ENCODE assay signal across 11 mouse cellular contexts in the genomic region with DNA sequence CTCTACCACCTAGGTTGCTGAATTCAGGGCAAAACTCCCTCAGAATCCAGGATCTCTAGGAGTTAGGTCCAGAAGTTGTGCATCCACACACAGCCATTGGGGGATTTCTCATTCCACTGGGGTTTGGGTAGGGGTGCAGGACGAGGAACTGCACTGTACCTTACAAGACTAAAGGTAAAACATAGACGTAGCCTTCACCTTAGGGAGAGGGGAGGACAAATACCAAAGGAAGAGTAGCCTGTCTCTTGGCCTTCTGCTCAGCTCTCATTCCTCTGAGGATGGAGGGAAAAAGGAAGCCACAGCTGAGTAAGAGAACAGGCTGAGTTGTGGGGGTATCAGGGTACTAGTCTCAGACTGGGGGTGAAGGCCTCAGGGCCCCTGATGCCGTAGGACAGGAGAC. TPM values are rescaled to one million over a fixed set of nuclear protein-coding genes. Genes with fewer than 3 reads are reported as not detected.
DNase-seq lines count a peak whose midpoint lies in the region; TF ChIP-seq lines count a peak whose summit lies in the region.
"Had no signal": no experiment of that assay in that cellular context is flagged by ENCODE, and none has a peak within 500 bp of the region (broad histone marks: within the 10 kb centered on the region; RNA-seq: fewer than 3 reads in every experiment).

A gene (minus strand): TSS at position 101 of the 400 bp plus-strand sequence.

- peak within 1 kb of the TSS; percentile 83 for H3K27ac ChIP-seq in gastrocnemius, adult 2 months
- H3K27ac ChIP-seq in CH12.LX (ENCODE audit: insufficient read depth, low read depth): peak within 1 kb of the TSS; percentile 38; the same call in 1 of the 2 replicates
- H3K27ac ChIP-seq: embryonic facial prominence, embryonic 15.5 days had no signal

- H3K9ac ChIP-seq in CH12.LX (ENCODE audit: insufficient read depth, low read depth): no peak within 1 kb of the TSS
- H3K9ac ChIP-seq: embryonic facial prominence, embryonic 15.5 days had no signal

- peaks cover 6 to 23% of the 10 kb centered on the region in 2 experiments; a peak in 3 of 4 replicates for H3K4me1 ChIP-seq in CH12.LX (ENCODE audit: control insufficient read depth in 1 of 2, insufficient read depth in 2 of 2)
- H3K4me1 ChIP-seq: embryonic facial prominence, embryonic 15.5 days had no signal

- no peaks in the 10 kb centered on the region for H3K27me3 ChIP-seq in CH12.LX (replicated peaks)
- H3K27me3 ChIP-seq: embryonic facial prominence, embryonic 15.5 days had no signal

- TF ChIP-seq EP300 in CH12.LX (IDR thresholded peaks at IDR 0.05; ENCODE audit: low read length): no peak

- dilution Hi-C loops in CH12.LX (cut with MboI; ENCODE audit: extremely low pct_ligation_motif_present, extremely low pct_unique_long_range_greater_than_20kb, low sequenced_read_pairs): no loop called here

- H3K79me2 ChIP-seq in CH12.LX (replicated peaks; ENCODE audit: control insufficient read depth, extremely low read depth, insufficient read depth, poor library complexity, severe bottlenecking): no peaks in the 10 kb centered on the region

- in situ Hi-C loops in CH12.LX (cut with MboI; ENCODE audit: low pct_ligation_motif_present, low pct_unique_long_range_greater_than_20kb, low sequenced_read_pairs): no loop called here

- H3K4me3 ChIP-seq in gastrocnemius, adult 2 months: peak within 1 kb of the TSS; percentile 62
- H3K4me3 ChIP-seq in CH12.LX (replicated peaks in 1 of 3; ENCODE audit: low read depth in 2 of 3, low read length in 2 of 3, poor library complexity in 1 of 3): no peak within 1 kb of the TSS
- H3K4me3 ChIP-seq: embryonic facial prominence, embryonic 15.5 days had no signal

- TF ChIP-seq CTCF in gastrocnemius, adult 2 months (IDR thresholded peaks at IDR 0.05): no peak
- TF ChIP-seq CTCF in CH12.LX (conservative IDR thresholded peaks at IDR 0.05 in 1 of 2, IDR thresholded peaks at IDR 0.05 in 1 of 2; ENCODE audit: low read depth in 2 of 2, low read length in 2 of 2): no peak

- intact Hi-C loops in gastrocnemius, adult 2 months (cut with DNase I): no loop called here

- TF ChIP-seq POLR2A in CH12.LX (IDR thresholded peaks at IDR 0.05; ENCODE audit: low read depth, low read length): no peak

- no peak for TF ChIP-seq RAD21 in CH12.LX (IDR thresholded peaks at IDR 0.05; ENCODE audit: low read depth, low read length)

- H3K9me3 ChIP-seq in CH12.LX (replicated peaks; ENCODE audit: low read length): no peaks in the 10 kb centered on the region
- H3K9me3 ChIP-seq: embryonic facial prominence, embryonic 15.5 days had no signal

- DNase-seq in gastrocnemius, adult 2 months: no peak
- DNase-seq in gastrocnemius, adult 8-10 months (ENCODE audit: low spot score in 2 of 2): no peak
- no peak for DNase-seq in layer of hippocampus, adult 8-10 months (ENCODE audit: low spot score in 2 of 2)
- no peak for DNase-seq in layer of hippocampus, adult 9-10 months (ENCODE audit: low spot score)
- DNase-seq in CH12.LX (ENCODE audit: extremely low read depth): no peak
- DNase-seq in large intestine, adult 2 months (ENCODE audit: low read depth, low spot score): no peak
- DNase-seq in right cerebral cortex, adult 18-20 months: no peak
- DNase-seq in retina, embryonic 14.5 days (ENCODE audit: low spot score): no peak
- DNase-seq: adrenal gland, adult 8-10 months; B cell, adult 2 months had no signal

- H3K4me2 ChIP-seq in CH12.LX (ENCODE audit: insufficient read depth, low read depth, poor library complexity, severe bottlenecking): no peak within 1 kb of the TSS
- H3K4me2 ChIP-seq: embryonic facial prominence, embryonic 15.5 days had no signal

- WGBS in large intestine, adult 2 months: 86% methylated on average over 3 of the region's 3 CpGs

- H3K36me3 ChIP-seq in CH12.LX (replicated peaks in 1 of 2; ENCODE audit: control insufficient read depth in 1 of 2, insufficient read depth in 1 of 2, low read length in 1 of 2): peaks cover 56 to 93% of the 10 kb centered on the region in 2 experiments

TF ChIP-seq in CH12.LX, 34 proteins besides CTCF, POLR2A, EP300 and RAD21:
- TF ChIP-seq MEF2A (IDR thresholded peaks at IDR 0.05; ENCODE audit: borderline replicate concordance, low read depth, low read length): no peak
- TF ChIP-seq SIN3A (IDR thresholded peaks at IDR 0.05; ENCODE audit: low read length): no peak
- no peak for TF ChIP-seq JUND (conservative IDR thresholded peaks at IDR 0.05; ENCODE audit: low read depth, low read length)
- no peak for TF ChIP-seq JUN (IDR thresholded peaks at IDR 0.05; ENCODE audit: insufficient read depth, low read depth, low read length)
- no peak for TF ChIP-seq MAZ (IDR thresholded peaks at IDR 0.05; ENCODE audit: low read depth, low read length)
- TF ChIP-seq ETS1 (conservative IDR thresholded peaks at IDR 0.05; ENCODE audit: low read depth, low read length): no peak
- TF ChIP-seq SMC3 (IDR thresholded peaks at IDR 0.05; ENCODE audit: low read depth, low read length): no peak
- TF ChIP-seq MXI1 (IDR thresholded peaks at IDR 0.05; ENCODE audit: low read depth, low read length): no peak
- no peak for TF ChIP-seq NELFE (IDR thresholded peaks at IDR 0.05; ENCODE audit: low read depth, low read length)
- TF ChIP-seq ZC3H11A (IDR thresholded peaks at IDR 0.05; ENCODE audit: low read depth, low read length): no peak
- no peak for TF ChIP-seq PAX5 (IDR thresholded peaks at IDR 0.05; ENCODE audit: low read length)
- TF ChIP-seq ZMIZ1 (IDR thresholded peaks at IDR 0.05; ENCODE audit: low read depth, low read length): no peak
- TF ChIP-seq E2F4 (IDR thresholded peaks at IDR 0.05; ENCODE audit: insufficient replicate concordance, low read depth, low read length): no peak
- TF ChIP-seq IRF4 (IDR thresholded peaks at IDR 0.05; ENCODE audit: low read depth, low read length): no peak

RNA-seq across cellular contexts. Expression of the gene that starts here (rescaled TPM):
- total RNA-seq in gastrocnemius, adult 2 months (2021): 1 to 10 TPM; 1.9 to 2.3 TPM
- total RNA-seq in gastrocnemius, adult 8-10 months (2022): 1 to 10 TPM in 3 of 4 experiments, under 1 TPM in 1; 0.82 to 2.7 (median 1.7) TPM
- 10 to 100 TPM in 3 of 4 experiments, 1 to 10 TPM in 1; 8.3 to 12.9 (median 11.1) TPM for total RNA-seq in layer of hippocampus, adult 8-10 months (2022)
- total RNA-seq in CH12.LX (2012; rRNA removed): 1.9 and 2.6 TPM in 2 replicates
- 1.7 and 1.9 TPM in 2 replicates for total RNA-seq in CH12.LX (2014; rRNA removed)
- 2.9 and 3.3 TPM in 2 replicates for polyA plus RNA-seq in CH12.LX (2012; ENCODE audit: insufficient read length, low read depth)
- polyA plus RNA-seq in large intestine, adult 2 months (2012; rRNA removed): 25.7 and 49.6 TPM in 2 replicates
